ENCODE assay signal across 38 mouse cellular contexts in genomic region chr8:64934997-64935396, GRCm38 (mm10). TPM values are rescaled to one million over a fixed set of nuclear protein-coding genes. Genes with fewer than 3 reads are reported as not detected.
"Had no signal": no experiment of that assay in that cellular context is flagged by ENCODE, and none has a peak within 500 bp of the region (broad histone marks: within the 10 kb centered on the region; RNA-seq: fewer than 3 reads in every experiment).

No protein-coding gene starts in this region.

- H3K4me2 ChIP-seq: heart, embryonic 11.5 days; heart, embryonic 13.5 days; heart, embryonic 15.5 days; hindbrain, embryonic 13.5 days; hindbrain, embryonic 15.5 days; limb, embryonic 12.5 days; liver, embryonic 11.5 days; liver, embryonic 13.5 days; liver, embryonic 15.5 days had no signal

- H3K36me3 ChIP-seq: heart, embryonic 13.5 days; heart, embryonic 15.5 days; hindbrain, embryonic 13.5 days; hindbrain, embryonic 15.5 days; limb, embryonic 10.5 days; limb, embryonic 12.5 days; liver, embryonic 13.5 days; liver, embryonic 15.5 days had no signal

- H3K27ac ChIP-seq: gastrocnemius, adult 2 months; heart, adult 2 months; heart, embryonic 13.5 days; heart, embryonic 15.5 days; hindbrain, embryonic 13.5 days; hindbrain, embryonic 15.5 days; hindbrain, postnatal 0 days; left cerebral cortex, adult 2 months; limb, embryonic 10.5 days; liver, embryonic 13.5 days; liver, embryonic 15.5 days had no signal

- H3K4me3 ChIP-seq: gastrocnemius, adult 2 months; heart, adult 2 months; heart, embryonic 13.5 days; heart, embryonic 15.5 days; hindbrain, embryonic 13.5 days; hindbrain, embryonic 15.5 days; left cerebral cortex, adult 2 months; limb, embryonic 10.5 days; limb, embryonic 12.5 days; liver, embryonic 13.5 days; liver, embryonic 15.5 days had no signal

- H3K9me3 ChIP-seq: heart, embryonic 13.5 days; heart, embryonic 15.5 days; hindbrain, embryonic 13.5 days; hindbrain, embryonic 15.5 days; limb, embryonic 10.5 days; limb, embryonic 12.5 days; liver, embryonic 13.5 days; liver, embryonic 15.5 days had no signal

- H3K4me1 ChIP-seq: heart, embryonic 13.5 days; heart, embryonic 15.5 days; hindbrain, embryonic 13.5 days; hindbrain, embryonic 15.5 days; limb, embryonic 10.5 days; liver, embryonic 13.5 days; liver, embryonic 15.5 days had no signal

- ATAC-seq: hindbrain, postnatal 0 days; intestine, embryonic 16.5 days had no signal

- H3K27me3 ChIP-seq: heart, embryonic 13.5 days; heart, embryonic 15.5 days; hindbrain, embryonic 13.5 days; hindbrain, embryonic 15.5 days; limb, embryonic 12.5 days; liver, embryonic 13.5 days; liver, embryonic 15.5 days had no signal

- DNase-seq: gastrocnemius, adult 2 months; gastrocnemius, postnatal 14 days; gastrocnemius, postnatal 36 days; heart, adult 11 months; heart, adult 2 months; heart, postnatal 14 days; heart, postnatal 36 days; kidney, adult 11 months; kidney, adult 8-10 months; kidney, postnatal 10 days; kidney, postnatal 25 days; kidney, postnatal 4 days; layer of hippocampus, adult 9-11 months; liver; liver, embryonic 13.5 days had no signal

- H3K9ac ChIP-seq: heart, embryonic 13.5 days; heart, embryonic 15.5 days; hindbrain, embryonic 13.5 days; hindbrain, embryonic 15.5 days; limb, embryonic 12.5 days; liver, embryonic 13.5 days; liver, embryonic 15.5 days had no signal

RNA-seq across cellular contexts. Expression of gene Trim75, which starts 52.6 kb away (rescaled TPM):
- total RNA-seq: gastrocnemius, adult 2 months; gastrocnemius, postnatal 14 days; gastrocnemius, postnatal 36 days; heart, adult 2 months; heart, postnatal 14 days; heart, postnatal 36 days; hematopoietic stem cell, adult 5-6 weeks; hindbrain, postnatal 0 days; layer of hippocampus, adult 8-10 months; layer of hippocampus, postnatal 25 days; left cerebral cortex, adult 2 months; left cerebral cortex, postnatal 14 days; left cerebral cortex, postnatal 36 days had no signal
- polyA plus RNA-seq: gonadal fat pad, adult 2 months; heart, adult 2 months; heart, embryonic 13.5 days; heart, embryonic 15.5 days; heart, postnatal 0 days; hindbrain, embryonic 11.5 days; hindbrain, postnatal 0 days; intestine, embryonic 14.5 days; intestine, embryonic 16.5 days; kidney, embryonic 14.5 days; kidney, embryonic 16.5 days; limb, embryonic 10.5 days; limb, embryonic 12.5 days; liver, embryonic 11.5 days; liver, embryonic 13.5 days; liver, embryonic 15.5 days had no signal
